Mouse (Mus musculus) embryonic facial prominence, embryonic 10.5 days (tissue): Measurements from ENCODE around the gene Smarca2. TPM values are rescaled to one million over a fixed set of nuclear protein-coding genes. Genes with fewer than 3 reads are reported as not detected.

Experiments
- DNase-seq: peaks from one replicate; pipeline ENCODE4 v3.0.0-alpha.2; 2017; ENCODE audit warnings: low spot score
- H3K27ac ChIP-seq: fragments of 300-500 bp; sonication (generic); replicated peaks from 2 replicates; pipeline ENCODE4 v1.5.1; 2016; ENCODE audit warnings: mild to moderate bottlenecking
- H3K27me3 ChIP-seq: fragments of 300-500 bp; sonication (generic); replicated peaks from 2 replicates; pipeline ENCODE4 v1.6.1; 2016; ENCODE audit warnings: low read depth, mild to moderate bottlenecking; ENCODE audit not compliant: poor library complexity, severe bottlenecking
- H3K36me3 ChIP-seq: fragments of 300-500 bp; sonication (generic); replicated peaks from 2 replicates; pipeline ENCODE4 v1.6.1; 2016; ENCODE audit warnings: mild to moderate bottlenecking, moderate library complexity
- H3K4me1 ChIP-seq: fragments of 300-500 bp; sonication (generic); 2 replicates; pipeline ENCODE4 v1.6.1; 2016
- H3K4me3 ChIP-seq: fragments of 300-500 bp; sonication (generic); 2 replicates; pipeline ENCODE4 v1.5.1; 2016; ENCODE audit warnings: mild to moderate bottlenecking, moderate library complexity
- H3K9me3 ChIP-seq: fragments of 300-500 bp; sonication (generic); 2 replicates; pipeline ENCODE4 v1.6.1; 2016; ENCODE audit warnings: mild to moderate bottlenecking
- WGBS: fragments of 180-500 bp; shearing (Covaris S2); methylation state at CpG from one replicate; pipeline ENCODE4 v1.1.7; 2016; 5-methylcytosine and 5-hydroxymethylcytosine counted together
- polyA plus RNA-seq: library from polyadenylated mRNA; unstranded; fragments of >200 nt; fragmentation: Nextera tagmentation; extraction: Ambion mirVana; gene quantifications from 2 replicates; pipeline ENCODE4 v1.2.1, GENCODE M21; 2016

The Smarca2 gene
- polyA plus RNA-seq = 39.2 and 49.0 TPM in 2 replicates

GRCm38 (mm10) chr19:26604755-26605300 lies at the start of gene Smarca2:
Gene Smarca2, plus strand, starts transcription at chr19:26605050.
- peak within 1 kb of the TSS; percentile 79 for H3K4me3 ChIP-seq
- peak; percentile 96 for DNase-seq
- peaks cover 76% of the 10 kb centered on the region for H3K27me3 ChIP-seq
- peaks cover 43% of the 10 kb centered on the region for H3K4me1 ChIP-seq
- under 1% methylated on average over 45 of the region's 45 CpGs for WGBS
- H3K36me3 ChIP-seq = no peaks in the 10 kb centered on the region
- H3K27ac ChIP-seq = peak within 1 kb of the TSS; percentile 75
- no peaks in the 10 kb centered on the region for H3K9me3 ChIP-seq

GRCm38 (mm10) chr19:26564850-26565249 lies 40.0 kb upstream of the Smarca2 start:
- Histone ChIP-seq H3K36me3 (no peaks in the 10 kb centered on the region), H3K27ac (no peak overlapping the region), H3K4me1 (peaks cover 11% of the 10 kb centered on the region), H3K4me3 (no peak overlapping the region), H3K27me3 (no peaks in the 10 kb centered on the region), H3K9me3 (no peaks in the 10 kb centered on the region)
- no peak for DNase-seq
- 55% methylated on average over 2 of the region's 2 CpGs for WGBS

- peak; percentile 32 for DNase-seq
- H3K27ac ChIP-seq = peak overlapping the region; percentile 24; the same call in 1 of the 2 replicates
- whole genome bisulfite sequencing = 74% methylated on average over 9 of the region's 9 CpGs
- H3K4me3 ChIP-seq = no peak overlapping the region
- H3K4me1 ChIP-seq = peaks cover 11% of the 10 kb centered on the region
- H3K27me3 ChIP-seq = no peaks in the 10 kb centered on the region
- no peaks in the 10 kb centered on the region for H3K36me3 ChIP-seq
- no peaks in the 10 kb centered on the region for H3K9me3 ChIP-seq
These were observed 38.7 kb upstream of the Smarca2 start for GRCm38 (mm10) chr19:26566109-26566508.

- DNase-seq = no peak
- no peak overlapping the region for H3K27ac ChIP-seq
- 88% methylated on average over 5 of the region's 5 CpGs for WGBS
These were observed 36.6 kb upstream of the Smarca2 start for GRCm38 (mm10) chr19:26568236-26568635.

GRCm38 (mm10) chr19:26568941-26569340 lies 35.9 kb upstream of the Smarca2 start:
- DNase-seq = no peak
- no peaks in the 10 kb centered on the region for H3K9me3 ChIP-seq
- no peak overlapping the region for H3K27ac ChIP-seq
- WGBS = 91% methylated on average over 5 of the region's 5 CpGs
- H3K4me1 ChIP-seq = peaks cover 11% of the 10 kb centered on the region
- no peak overlapping the region for H3K4me3 ChIP-seq
- no peaks in the 10 kb centered on the region for H3K27me3 ChIP-seq
- no peaks in the 10 kb centered on the region for H3K36me3 ChIP-seq

More at GRCm38 (mm10) chr19:26568236-26568635, 36.6 kb upstream of the Smarca2 start:
- Histone ChIP-seq H3K4me3 (no peak overlapping the region), H3K36me3 (no peaks in the 10 kb centered on the region), H3K27me3 (no peaks in the 10 kb centered on the region), H3K9me3 (no peaks in the 10 kb centered on the region), H3K4me1 (peaks cover 11% of the 10 kb centered on the region)

GRCm38 (mm10) chr19:26569461-26569860 lies 35.4 kb upstream of the Smarca2 start:
- Histone ChIP-seq H3K27ac (no peak overlapping the region), H3K4me1 (peaks cover 11% of the 10 kb centered on the region), H3K27me3 (no peaks in the 10 kb centered on the region), H3K9me3 (no peaks in the 10 kb centered on the region), H3K4me3 (no peak overlapping the region), H3K36me3 (no peaks in the 10 kb centered on the region)
- no peak for DNase-seq
- WGBS = 90% methylated on average over 1 of the region's 1 CpGs

GRCm38 (mm10) chr19:26579645-26580044 lies 25.2 kb upstream of the Smarca2 start:
- H3K9me3 ChIP-seq = no peaks in the 10 kb centered on the region
- no peak for DNase-seq
- H3K27me3 ChIP-seq = no peaks in the 10 kb centered on the region
- H3K36me3 ChIP-seq = no peaks in the 10 kb centered on the region
- no peak overlapping the region for H3K4me3 ChIP-seq
- H3K27ac ChIP-seq = no peak overlapping the region
- 77% methylated on average over 5 of the region's 5 CpGs for WGBS
- peaks cover 9% of the 10 kb centered on the region for H3K4me1 ChIP-seq

- Histone ChIP-seq H3K36me3 (no peaks in the 10 kb centered on the region), H3K4me1 (peaks cover 9% of the 10 kb centered on the region), H3K4me3 (no peak overlapping the region), H3K27me3 (no peaks in the 10 kb centered on the region), H3K27ac (no peak overlapping the region), H3K9me3 (no peaks in the 10 kb centered on the region)
- no peak for DNase-seq
- 81% methylated on average over 1 of the region's 1 CpGs for whole genome bisulfite sequencing
These were observed 24.8 kb upstream of the Smarca2 start for GRCm38 (mm10) chr19:26580061-26580460.

GRCm38 (mm10) chr19:26594661-26595060 lies 10.2 kb upstream of the Smarca2 start:
- Histone ChIP-seq H3K9me3 (no peaks in the 10 kb centered on the region), H3K36me3 (no peaks in the 10 kb centered on the region), H3K4me3 (no peak overlapping the region), H3K27me3 (no peaks in the 10 kb centered on the region), H3K4me1 (no peaks in the 10 kb centered on the region), H3K27ac (no peak overlapping the region)
- no peak for DNase-seq

GRCm38 (mm10) chr19:26601459-26601858 lies 3.4 kb upstream of the Smarca2 start:
- WGBS = 66% methylated on average over 4 of the region's 4 CpGs
- H3K4me3 ChIP-seq = no peak overlapping the region
- peaks cover 21% of the 10 kb centered on the region for H3K4me1 ChIP-seq
- H3K36me3 ChIP-seq = no peaks in the 10 kb centered on the region
- peaks cover 42% of the 10 kb centered on the region for H3K27me3 ChIP-seq
- DNase-seq = no peak
- H3K27ac ChIP-seq = no peak overlapping the region
- no peaks in the 10 kb centered on the region for H3K9me3 ChIP-seq

- H3K36me3 ChIP-seq = no peaks in the 10 kb centered on the region
- no peaks in the 10 kb centered on the region for H3K9me3 ChIP-seq
- peaks cover 62% of the 10 kb centered on the region for H3K27me3 ChIP-seq
- WGBS = 46% methylated on average over 2 of the region's 2 CpGs
- no peak for DNase-seq
- no peak overlapping the region for H3K27ac ChIP-seq
- peak overlapping the region; percentile 79; the same call in 1 of the 2 replicates for H3K4me3 ChIP-seq
- peaks cover 41% of the 10 kb centered on the region for H3K4me1 ChIP-seq
These were observed 1.5 kb upstream of the Smarca2 start for GRCm38 (mm10) chr19:26603296-26603860.

GRCm38 (mm10) chr19:26603906-26604754 lies 720 bp upstream of the Smarca2 start:
- WGBS = 2% methylated on average over 36 of the region's 36 CpGs
- Histone ChIP-seq H3K4me1 (peaks cover 43% of the 10 kb centered on the region), H3K27ac (peak overlapping the region; percentile 75), H3K36me3 (no peaks in the 10 kb centered on the region), H3K27me3 (peaks cover 69% of the 10 kb centered on the region), H3K4me3 (peak overlapping the region; percentile 79), H3K9me3 (no peaks in the 10 kb centered on the region)
- DNase-seq = no peak
